Mouse (Mus musculus): ENCODE measurements around the gene Fam92b. TPM values are rescaled to one million over a fixed set of nuclear protein-coding genes. Genes with fewer than 3 reads are reported as not detected.

Fam92b gene
- polyA plus RNA-seq, 1 experiment from 2014 or later, result 2.4 TPM

GRCm38 (mm10) chr8:120133169-120133568 is 44.1 kb downstream of the Fam92b start:
- Histone ChIP-seq H3K36me3 (ENCODE audit: control insufficient read depth, insufficient read depth, low read length) (no peaks in the 10 kb centered on the region), H3K4me2 (ENCODE audit: low read length) (no peak overlapping the region), H3K27me3 (ENCODE audit: control insufficient read depth, insufficient read depth, low read depth, low read length) (no peaks in the 10 kb centered on the region), H3K4me1 (ENCODE audit: control insufficient read depth, insufficient read depth, low read length) (peaks cover 10% of the 10 kb centered on the region; the same call in 1 of the 2 replicates), H3K9ac (ENCODE audit: low read depth, low read length) (no peak overlapping the region), H3K9me3 (replicated peaks; ENCODE audit: control insufficient read depth, low read length, poor library complexity, severe bottlenecking) (no peaks in the 10 kb centered on the region), H3K4me3 (ENCODE audit: low read depth, low read length) (no peak overlapping the region), H3K27ac (ENCODE audit: low read length) (no peak overlapping the region)
- ATAC-seq, result no peak
- WGBS, result 85% methylated on average over 7 of the region's 7 CpGs

GRCm38 (mm10) chr8:120131158-120131557 is 46.1 kb downstream of the Fam92b start:
- H3K27me3 ChIP-seq (ENCODE audit: control insufficient read depth, insufficient read depth, low read depth, low read length), result no peaks in the 10 kb centered on the region

GRCm38 (mm10) chr8:120129547-120129946 is 47.7 kb downstream of the Fam92b start:
- Histone ChIP-seq H3K4me3 (ENCODE audit: low read depth, low read length) (no peak overlapping the region), H3K4me1 (ENCODE audit: control insufficient read depth, insufficient read depth, low read length) (peaks cover 21% of the 10 kb centered on the region), H3K27ac (ENCODE audit: low read length) (no peak overlapping the region), H3K9ac (ENCODE audit: low read depth, low read length) (no peak overlapping the region), H3K36me3 (ENCODE audit: control insufficient read depth, insufficient read depth, low read length) (no peaks in the 10 kb centered on the region), H3K9me3 (replicated peaks; ENCODE audit: control insufficient read depth, low read length, poor library complexity, severe bottlenecking) (no peaks in the 10 kb centered on the region), H3K4me2 (ENCODE audit: low read length) (no peak overlapping the region), H3K27me3 (ENCODE audit: control insufficient read depth, insufficient read depth, low read depth, low read length) (no peaks in the 10 kb centered on the region)
- no peak for ATAC-seq
- WGBS, result 28% methylated on average over 4 of the region's 4 CpGs

More at GRCm38 (mm10) chr8:120131158-120131557, 46.1 kb downstream of the Fam92b start:
- no peaks in the 10 kb centered on the region for H3K36me3 ChIP-seq (ENCODE audit: control insufficient read depth, insufficient read depth, low read length)
- no peaks in the 10 kb centered on the region for H3K9me3 ChIP-seq (replicated peaks; ENCODE audit: control insufficient read depth, low read length, poor library complexity, severe bottlenecking)
- H3K27ac ChIP-seq (ENCODE audit: low read length), result no peak overlapping the region
- no peak for ATAC-seq
- H3K4me3 ChIP-seq (ENCODE audit: low read depth, low read length), result no peak overlapping the region
- 86% methylated on average over 8 of the region's 8 CpGs for WGBS
- H3K4me1 ChIP-seq (ENCODE audit: control insufficient read depth, insufficient read depth, low read length), result peaks cover 12% of the 10 kb centered on the region
- no peak overlapping the region for H3K9ac ChIP-seq (ENCODE audit: low read depth, low read length)
- no peak overlapping the region for H3K4me2 ChIP-seq (ENCODE audit: low read length)

GRCm38 (mm10) chr8:120126357-120127161 is 50.7 kb downstream of the Fam92b start:
- Histone ChIP-seq H3K4me1 (ENCODE audit: control insufficient read depth, insufficient read depth, low read length) (peaks cover 22% of the 10 kb centered on the region), H3K4me2 (ENCODE audit: low read length) (no peak overlapping the region), H3K27me3 (ENCODE audit: control insufficient read depth, insufficient read depth, low read depth, low read length) (no peaks in the 10 kb centered on the region), H3K27ac (ENCODE audit: low read length) (no peak overlapping the region), H3K9me3 (replicated peaks; ENCODE audit: control insufficient read depth, low read length, poor library complexity, severe bottlenecking) (no peaks in the 10 kb centered on the region), H3K4me3 (ENCODE audit: low read depth, low read length) (no peak overlapping the region), H3K9ac (ENCODE audit: low read depth, low read length) (no peak overlapping the region), H3K36me3 (ENCODE audit: control insufficient read depth, insufficient read depth, low read length) (no peaks in the 10 kb centered on the region)
- ATAC-seq, result no peak
- WGBS, result 22% methylated on average over 14 of the region's 14 CpGs

GRCm38 (mm10) chr8:120124836-120125389 is 52.4 kb downstream of the Fam92b start:
- peak; percentile 38; the same call in 1 of the 2 replicates for ATAC-seq
- H3K9me3 ChIP-seq (replicated peaks; ENCODE audit: control insufficient read depth, low read length, poor library complexity, severe bottlenecking), result no peaks in the 10 kb centered on the region
- no peak overlapping the region for H3K9ac ChIP-seq (ENCODE audit: low read depth, low read length)
- peaks cover 22% of the 10 kb centered on the region for H3K4me1 ChIP-seq (ENCODE audit: control insufficient read depth, insufficient read depth, low read length)
- no peak overlapping the region for H3K4me3 ChIP-seq (ENCODE audit: low read depth, low read length)
- H3K36me3 ChIP-seq (ENCODE audit: control insufficient read depth, insufficient read depth, low read length), result no peaks in the 10 kb centered on the region
- WGBS, result 19% methylated on average over 7 of the region's 7 CpGs
- H3K27me3 ChIP-seq (ENCODE audit: control insufficient read depth, insufficient read depth, low read depth, low read length), result no peaks in the 10 kb centered on the region
- peak overlapping the region; percentile 58; the same call in 1 of the 2 replicates for H3K27ac ChIP-seq (ENCODE audit: low read length)
- H3K4me2 ChIP-seq (ENCODE audit: low read length), result 0 out of 2 replicates have a peak overlapping the region, but pooled peaks have one; percentile 1

GRCm38 (mm10) chr8:120124261-120124660 is 53.0 kb downstream of the Fam92b start:
- Histone ChIP-seq H3K9ac (ENCODE audit: low read depth, low read length) (no peak overlapping the region), H3K27me3 (ENCODE audit: control insufficient read depth, insufficient read depth, low read depth, low read length) (no peaks in the 10 kb centered on the region), H3K4me3 (ENCODE audit: low read depth, low read length) (no peak overlapping the region), H3K4me2 (ENCODE audit: low read length) (no peak overlapping the region), H3K36me3 (ENCODE audit: control insufficient read depth, insufficient read depth, low read length) (no peaks in the 10 kb centered on the region), H3K9me3 (replicated peaks; ENCODE audit: control insufficient read depth, low read length, poor library complexity, severe bottlenecking) (no peaks in the 10 kb centered on the region), H3K4me1 (ENCODE audit: control insufficient read depth, insufficient read depth, low read length) (peaks cover 16% of the 10 kb centered on the region), H3K27ac (ENCODE audit: low read length) (peak overlapping the region; percentile 58; the same call in 1 of the 2 replicates)
- WGBS, result 55% methylated on average over 6 of the region's 6 CpGs
- no peak for ATAC-seq

- Histone ChIP-seq H3K36me3 (ENCODE audit: control insufficient read depth, insufficient read depth, low read length) (no peaks in the 10 kb centered on the region), H3K9me3 (replicated peaks; ENCODE audit: control insufficient read depth, low read length, poor library complexity, severe bottlenecking) (no peaks in the 10 kb centered on the region), H3K4me3 (ENCODE audit: low read depth, low read length) (no peak overlapping the region), H3K27ac (ENCODE audit: low read length) (no peak overlapping the region), H3K27me3 (ENCODE audit: control insufficient read depth, insufficient read depth, low read depth, low read length) (no peaks in the 10 kb centered on the region), H3K9ac (ENCODE audit: low read depth, low read length) (no peak overlapping the region), H3K4me2 (ENCODE audit: low read length) (no peak overlapping the region), H3K4me1 (ENCODE audit: control insufficient read depth, insufficient read depth, low read length) (peaks cover 11% of the 10 kb centered on the region)
- ATAC-seq, result no peak
- 66% methylated on average over 5 of the region's 5 CpGs for WGBS
Observed at GRCm38 (mm10) chr8:120120951-120121350, 56.3 kb downstream of the Fam92b start.

- 84% methylated on average over 6 of the region's 6 CpGs for WGBS
- Histone ChIP-seq H3K4me1 (ENCODE audit: control insufficient read depth, insufficient read depth, low read length) (peaks cover 5% of the 10 kb centered on the region; the same call in 1 of the 2 replicates), H3K27me3 (ENCODE audit: control insufficient read depth, insufficient read depth, low read depth, low read length) (no peaks in the 10 kb centered on the region), H3K4me2 (ENCODE audit: low read length) (no peak overlapping the region), H3K36me3 (ENCODE audit: control insufficient read depth, insufficient read depth, low read length) (no peaks in the 10 kb centered on the region), H3K27ac (ENCODE audit: low read length) (no peak overlapping the region), H3K9me3 (replicated peaks; ENCODE audit: control insufficient read depth, low read length, poor library complexity, severe bottlenecking) (no peaks in the 10 kb centered on the region), H3K4me3 (ENCODE audit: low read depth, low read length) (no peak overlapping the region), H3K9ac (ENCODE audit: low read depth, low read length) (no peak overlapping the region)
- ATAC-seq, result no peak
Observed at GRCm38 (mm10) chr8:120119931-120120330, 57.3 kb downstream of the Fam92b start.

GRCm38 (mm10) chr8:120119429-120119828 is 57.8 kb downstream of the Fam92b start:
- Histone ChIP-seq H3K4me2 (ENCODE audit: low read length) (no peak overlapping the region), H3K27me3 (ENCODE audit: control insufficient read depth, insufficient read depth, low read depth, low read length) (no peaks in the 10 kb centered on the region), H3K27ac (ENCODE audit: low read length) (no peak overlapping the region), H3K4me1 (ENCODE audit: control insufficient read depth, insufficient read depth, low read length) (peaks cover 4% of the 10 kb centered on the region; the same call in 1 of the 2 replicates), H3K9me3 (replicated peaks; ENCODE audit: control insufficient read depth, low read length, poor library complexity, severe bottlenecking) (no peaks in the 10 kb centered on the region), H3K4me3 (ENCODE audit: low read depth, low read length) (no peak overlapping the region), H3K36me3 (ENCODE audit: control insufficient read depth, insufficient read depth, low read length) (no peaks in the 10 kb centered on the region), H3K9ac (ENCODE audit: low read depth, low read length) (no peak overlapping the region)
- 77% methylated on average over 3 of the region's 3 CpGs for WGBS
- no peak for ATAC-seq

All from midbrain, embryonic 16.5 days (tissue).